Mouse (Mus musculus) adipocyte (in vitro differentiated cells): ENCODE data around the gene Slc22a13.

Experiments used
- DNase-seq: peaks from one replicate; pipeline ENCODE4 v3.0.0-alpha.2; 2016; ENCODE audit warnings: low spot score

The Slc22a13 gene

DNA sequence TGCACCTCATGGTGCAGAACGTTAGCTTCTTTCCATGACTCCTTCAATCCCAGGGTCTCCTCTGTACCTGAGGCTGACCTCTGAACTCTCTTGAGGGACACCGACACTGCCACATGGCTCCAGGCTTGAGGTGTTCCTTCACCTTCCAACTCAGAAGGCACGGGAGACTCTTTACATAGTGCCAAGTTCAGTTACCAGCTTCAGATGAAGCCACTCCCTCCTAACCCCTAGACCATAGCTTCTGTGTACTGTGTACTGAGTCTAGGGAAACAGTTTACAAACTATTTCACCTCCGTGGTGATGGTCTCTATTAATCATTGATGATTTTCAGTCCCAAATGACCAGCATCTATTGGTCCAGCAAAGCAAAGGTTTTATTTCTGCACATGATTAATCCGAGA, 7.2 kb downstream of the Slc22a13 start:
- DNase-seq = no peak

DNA sequence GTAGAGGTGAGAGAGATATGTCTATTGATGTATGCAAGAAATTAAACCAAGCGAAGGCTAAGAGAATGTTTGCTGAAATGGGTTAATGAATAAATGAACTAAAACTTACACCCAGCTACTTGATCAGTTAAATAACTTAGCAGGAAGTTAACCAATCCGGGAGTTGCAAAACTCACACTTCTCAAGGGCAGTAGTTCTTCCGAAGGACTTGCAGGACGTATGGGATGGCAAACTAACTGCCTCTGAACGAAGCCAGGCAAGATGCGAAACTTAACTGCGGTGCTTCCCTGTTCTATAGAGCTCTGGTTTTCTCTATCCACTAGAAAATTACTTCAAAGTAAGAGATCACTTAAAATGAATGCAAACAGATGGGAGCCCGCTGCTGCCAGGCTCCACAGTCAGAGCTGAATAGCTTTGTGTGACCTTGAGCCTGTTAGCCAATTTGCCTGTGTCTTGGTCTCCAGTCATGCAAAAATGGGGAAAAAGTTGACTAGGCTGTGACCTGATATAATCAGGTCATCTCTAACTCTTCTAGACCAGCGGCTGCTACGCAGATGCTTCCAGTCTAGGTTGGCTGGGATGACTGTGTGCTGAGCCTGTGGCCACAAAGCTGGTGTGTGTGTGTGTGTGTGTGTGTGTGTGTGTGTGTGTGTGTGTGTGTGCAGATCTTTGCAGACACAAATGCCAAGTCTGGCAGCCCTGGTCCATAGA, 9.6 kb downstream of the Slc22a13 start:
- DNase-seq = no peak

DNA sequence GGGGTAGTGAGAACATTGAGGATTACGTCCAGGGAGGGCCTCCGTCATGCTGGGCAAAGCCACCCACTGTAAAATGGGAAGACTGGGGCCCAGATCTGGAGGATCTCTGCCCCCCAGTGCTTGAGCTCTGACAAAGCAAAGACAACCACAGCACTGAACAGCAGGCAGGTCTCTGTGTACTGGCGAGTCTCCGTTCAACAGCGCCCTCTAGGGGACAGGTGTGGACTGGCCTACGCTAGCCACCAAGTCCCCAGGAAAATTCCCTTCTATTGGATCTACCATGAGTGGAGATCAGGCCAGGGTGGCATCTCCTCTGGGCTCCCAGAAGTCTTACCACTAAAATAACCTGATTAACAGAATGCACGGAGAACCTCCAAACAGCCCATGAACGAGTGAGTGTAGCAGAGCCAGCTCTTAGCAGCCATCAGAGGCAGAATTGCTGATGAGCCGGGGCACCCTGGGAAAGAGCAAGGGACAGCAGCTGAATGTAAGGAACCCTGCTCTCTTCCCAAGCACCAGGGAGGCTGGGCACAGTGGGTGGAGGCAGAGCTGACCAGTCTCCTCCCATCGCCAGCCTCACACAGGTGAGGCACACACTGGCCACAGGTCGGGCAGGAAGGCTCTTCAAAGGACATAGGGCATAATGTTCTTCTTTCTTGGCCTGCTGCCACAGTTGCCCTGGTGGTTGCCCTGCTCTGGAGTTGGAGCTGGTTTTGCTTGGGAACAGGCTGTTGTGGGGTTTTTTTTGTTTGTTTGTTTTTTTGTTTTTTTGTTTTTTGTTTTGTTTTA, 16.5 kb downstream of the Slc22a13 start:
- DNase-seq = no peak

- peak; percentile 90 for DNase-seq
These were observed 27.6 kb downstream of the Slc22a13 start for GRCm38 (mm10) chr9:119181241-119181728.

- DNase-seq = no peak
These were observed 29.6 kb downstream of the Slc22a13 start for GRCm38 (mm10) chr9:119179292-119179691.

GRCm38 (mm10) chr9:119167608-119168007, 41.3 kb downstream of the Slc22a13 start:
- DNase-seq = no peak

GRCm38 (mm10) chr9:119165548-119165947, 43.4 kb downstream of the Slc22a13 start:
- DNase-seq = peak; percentile 62

DNA sequence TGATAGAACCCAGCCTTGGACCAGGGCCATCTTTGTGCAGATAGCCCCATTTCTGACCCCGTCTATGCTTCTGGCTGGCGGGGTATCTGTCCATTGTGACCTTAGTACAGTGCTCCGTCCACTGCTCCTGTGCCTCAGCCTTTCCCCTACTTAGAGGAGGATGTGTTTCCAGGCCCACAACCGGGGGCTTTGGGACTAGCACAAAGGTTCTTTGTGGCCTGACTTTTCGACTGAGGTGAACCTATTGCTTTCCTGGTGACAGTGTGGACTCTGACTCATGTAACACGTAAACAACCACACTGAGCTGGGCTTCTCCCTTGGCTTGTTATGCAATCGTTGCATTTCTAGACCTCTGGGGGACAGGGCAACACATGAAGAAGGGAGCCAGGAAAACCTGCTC, 44.2 kb downstream of the Slc22a13 start:
- DNase-seq = peak; percentile 69

GRCm38 (mm10) chr9:119160689-119161088, 48.2 kb downstream of the Slc22a13 start:
- peak; percentile 78 for DNase-seq

DNA sequence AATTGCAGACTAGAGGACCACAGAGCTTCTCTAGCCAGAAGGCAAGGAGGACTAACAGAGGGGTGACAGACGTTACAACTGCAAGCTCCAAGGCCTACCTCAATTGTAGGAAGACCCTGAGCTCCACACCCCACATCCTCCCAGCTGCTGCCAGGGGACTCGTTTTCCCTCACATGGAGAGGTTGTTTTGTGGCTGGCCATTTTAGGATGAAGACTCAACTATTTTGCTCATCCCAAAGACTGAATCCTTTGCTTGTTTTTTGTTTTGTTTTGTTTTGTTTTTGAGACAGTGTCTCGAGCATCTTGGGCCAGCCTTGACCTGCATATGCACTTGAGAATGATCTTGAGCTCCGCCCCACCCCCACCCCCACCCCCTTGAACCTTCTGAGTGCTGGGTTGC, 50.0 kb downstream of the Slc22a13 start, which contains the start of gene Gm47289:
Gm47289 (plus strand) TSS at position 301 of the 400 bp plus-strand sequence.
- DNase-seq = no peak

- DNase-seq = peak; percentile 78
These were observed 52.4 kb downstream of the Slc22a13 start, which contains the start of gene Acaa1b for GRCm38 (mm10) chr9:119156278-119157201. Gene Acaa1b (minus strand): TSS chr9:119157093.

DNA sequence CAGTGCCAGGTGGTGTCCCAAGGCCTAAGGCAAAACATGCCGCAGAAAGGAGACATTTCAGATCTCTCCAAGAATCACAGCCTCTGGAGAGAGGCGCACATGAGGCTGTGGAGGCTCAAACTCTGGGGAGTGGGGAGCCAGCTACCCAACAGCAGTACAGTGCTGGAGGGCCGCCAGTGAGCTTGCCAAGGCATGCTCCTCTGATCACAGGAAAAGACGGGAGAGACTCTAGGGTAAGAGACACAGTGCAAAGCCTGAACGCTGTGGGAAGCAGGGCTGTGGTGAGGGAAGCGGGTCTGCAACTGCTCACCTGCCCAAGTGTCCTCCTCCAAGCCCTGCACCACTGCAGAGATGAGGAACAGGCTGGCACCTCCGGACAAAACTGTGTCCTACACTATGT, 53.1 kb downstream of the Slc22a13 start:
- peak; percentile 49 for DNase-seq

GRCm38 (mm10) chr9:119155416-119155815, 53.5 kb downstream of the Slc22a13 start:
- peak; percentile 29 for DNase-seq

DNA sequence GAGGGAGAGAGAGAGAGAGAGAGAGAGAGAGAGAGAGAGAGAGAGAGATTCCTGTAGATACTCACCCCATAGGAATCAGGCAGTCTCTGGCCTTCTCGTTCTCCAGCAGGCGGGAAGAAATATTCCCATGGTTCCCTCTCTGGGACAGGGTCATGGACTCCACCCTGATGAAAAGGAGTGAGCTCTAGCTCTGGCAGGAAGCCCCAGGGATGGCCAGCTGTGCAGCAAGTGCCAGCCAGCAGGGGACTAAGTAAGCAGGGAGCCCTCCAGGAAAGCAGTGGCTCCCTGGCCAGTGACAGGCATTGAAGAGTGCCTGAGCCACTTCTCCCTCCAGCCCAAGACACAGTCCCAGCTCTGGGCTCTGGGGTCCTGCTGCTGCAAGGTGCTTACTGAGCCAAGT, 57.1 kb downstream of the Slc22a13 start:
- peak; percentile 60 for DNase-seq

GRCm38 (mm10) chr9:119149601-119150000, 59.3 kb downstream of the Slc22a13 start:
- DNase-seq = peak; percentile 58

DNA sequence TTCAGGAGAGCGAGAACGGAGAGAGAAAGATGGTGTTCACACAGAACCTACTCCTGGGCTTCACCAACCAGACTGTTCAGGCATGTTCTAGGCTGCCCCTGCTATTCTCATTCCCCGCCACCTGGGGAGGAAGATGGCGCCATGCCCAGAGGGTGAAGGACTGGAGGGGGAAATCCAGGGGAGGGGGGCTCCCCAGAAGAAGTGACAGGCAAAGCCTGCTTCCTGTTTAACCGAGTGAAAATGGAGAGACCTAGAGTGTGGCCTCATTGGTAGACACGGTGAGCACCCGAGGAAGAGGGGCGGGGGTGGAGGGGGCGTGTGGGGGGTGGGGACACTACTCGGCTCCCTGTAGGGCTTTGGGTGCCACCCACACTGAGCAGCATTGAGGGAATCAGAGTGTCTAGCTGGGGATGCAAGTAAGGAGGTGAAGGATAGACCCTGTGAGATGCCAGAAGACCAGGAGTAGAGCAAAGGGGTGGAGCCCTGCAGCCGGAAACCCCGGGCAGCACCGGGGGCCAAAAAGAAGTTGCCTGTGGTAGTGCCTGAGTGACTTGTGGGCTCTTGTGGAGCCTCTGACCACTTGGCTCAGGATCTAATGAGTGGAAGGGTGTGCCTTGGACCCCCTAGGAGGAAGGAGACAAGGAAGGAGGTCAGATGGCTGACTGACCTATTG, 62.7 kb downstream of the Slc22a13 start:
- no peak for DNase-seq

DNA sequence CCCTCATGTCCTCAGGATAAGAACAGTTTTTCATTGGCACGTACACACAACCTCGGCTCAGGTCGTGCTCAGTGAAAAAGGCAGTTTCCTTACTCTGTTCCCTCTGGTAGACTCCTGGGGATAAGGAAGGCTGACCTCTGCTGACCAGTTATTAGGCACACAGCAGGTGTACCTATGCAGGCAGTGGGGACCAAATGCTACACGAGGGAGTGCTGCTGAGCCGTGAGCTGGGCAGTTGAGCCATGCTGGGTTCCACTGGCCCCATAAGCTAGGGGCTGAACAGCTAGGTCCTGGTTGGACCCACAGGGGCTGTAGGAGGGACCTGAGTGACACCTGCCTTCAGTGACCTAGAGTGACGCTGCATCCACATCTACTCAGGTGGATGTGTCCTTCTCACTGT, 63.3 kb downstream of the Slc22a13 start:
- no peak for DNase-seq

- no peak for DNase-seq
These were observed 63.8 kb downstream of the Slc22a13 start for GRCm38 (mm10) chr9:119145137-119145536.

DNA sequence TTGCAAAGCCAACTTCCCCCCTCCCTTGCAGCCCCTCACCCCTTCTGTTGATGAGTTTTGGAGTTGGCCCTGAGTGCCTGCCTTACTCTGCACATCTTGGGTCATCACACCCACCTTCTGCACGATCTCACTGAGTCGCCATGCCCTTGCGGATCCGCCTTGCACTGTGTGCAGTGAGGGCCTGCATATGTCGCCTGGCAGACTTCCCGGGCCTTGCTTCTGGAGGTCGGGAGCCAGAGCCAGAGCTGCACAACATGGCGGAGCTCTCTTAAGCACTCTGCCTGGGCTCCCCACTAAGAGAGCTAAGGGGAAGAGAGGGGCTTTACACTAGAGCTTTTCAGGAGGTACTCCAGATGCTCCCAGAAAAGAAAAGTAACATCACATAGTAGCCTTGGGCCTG, 64.2 kb downstream of the Slc22a13 start:
- DNase-seq = no peak

DNA sequence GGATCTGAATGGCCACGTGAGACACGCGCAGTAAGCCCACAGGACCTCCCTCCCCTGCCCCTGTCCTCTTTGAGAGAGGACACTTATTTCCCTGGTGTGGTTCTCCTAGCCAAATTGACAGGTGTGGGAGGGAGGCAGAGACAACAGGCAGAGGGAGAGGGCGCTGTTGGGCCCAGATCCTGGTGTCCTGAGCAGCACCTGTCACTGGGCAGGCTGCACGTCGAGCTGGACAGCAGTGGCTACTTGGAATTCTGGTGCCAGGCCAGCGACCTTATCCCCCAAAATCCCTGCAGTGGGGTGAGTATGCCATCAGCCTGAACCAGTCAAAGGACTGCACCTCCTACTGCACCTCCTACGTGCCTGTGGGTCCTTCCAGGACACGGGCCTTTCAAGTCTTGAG, 65.5 kb downstream of the Slc22a13 start:
- no peak for DNase-seq
